Mouse (Mus musculus): ENCODE results near the gene Jmjd6.
A peak's percentile ranks its signal among the peaks of the same experiment; 100 is the strongest.

DNA sequence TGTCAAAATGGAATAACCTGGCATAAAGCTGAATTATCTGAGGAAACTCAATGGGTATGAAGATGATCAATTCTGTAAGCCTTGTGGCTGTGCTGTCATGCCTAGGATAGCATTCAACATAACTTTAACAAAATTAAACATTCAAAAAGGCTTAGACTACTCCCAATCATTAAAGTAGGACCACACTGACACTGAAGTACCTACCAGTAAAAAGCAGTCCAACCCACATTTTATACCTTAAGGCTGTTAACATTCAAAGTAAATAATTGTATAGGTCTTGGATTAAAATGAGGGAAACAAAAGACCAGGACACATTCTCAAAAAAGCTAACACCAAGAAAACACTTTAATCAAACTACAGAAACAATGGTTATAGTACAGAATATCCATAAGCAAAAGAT lies 6.3 kb upstream of the Jmjd6 start:
- no peak for TF ChIP-seq CTCF (IDR thresholded peaks at IDR 0.05 in 2 of 3, conservative IDR thresholded peaks at IDR 0.05 in 1 of 3; ENCODE audit: control insufficient read depth in 1 of 3, insufficient read depth in 1 of 3, low read depth in 2 of 3, low read length in 3 of 3, poor library complexity in 1 of 3, severe bottlenecking in 1 of 3)
- peak; percentile 61; the same call in 1 of the 2 replicates for TF ChIP-seq POLR2AphosphoS2 (IDR thresholded peaks at IDR 0.05; ENCODE audit: low read length)
- no peak for TF ChIP-seq USF2 (IDR thresholded peaks at IDR 0.05; ENCODE audit: borderline replicate concordance in 1 of 2, insufficient read depth in 1 of 2, low read depth in 1 of 2, low read length in 2 of 2)
- no peak for TF ChIP-seq E2F4 (IDR thresholded peaks at IDR 0.05; ENCODE audit: borderline replicate concordance, low read depth, low read length)
- TF ChIP-seq ZKSCAN1 (IDR thresholded peaks at IDR 0.05; ENCODE audit: low read depth, low read length) = no peak
- no peak; the same call in 1 of the 2 replicates for TF ChIP-seq CHD1 (IDR thresholded peaks at IDR 0.05; ENCODE audit: low read depth, low read length)
